Mouse (Mus musculus) CD8-positive naive resting alpha-beta T cell, adult 2 months (primary cell): ENCODE results near the gene Rabgap1l.

Experiments
- DNase-seq, 2 experiments: peaks; one replicate each; pipeline ENCODE4 v3.0.0; 2022; ENCODE audit warnings: low read depth in 2 of 2, low spot score in 2 of 2

The Rabgap1l gene

GRCm38 (mm10) chr1:160253108-160253507 lies 539.9 kb downstream of the Rabgap1l start:
- DNase-seq: no peak

DNA sequence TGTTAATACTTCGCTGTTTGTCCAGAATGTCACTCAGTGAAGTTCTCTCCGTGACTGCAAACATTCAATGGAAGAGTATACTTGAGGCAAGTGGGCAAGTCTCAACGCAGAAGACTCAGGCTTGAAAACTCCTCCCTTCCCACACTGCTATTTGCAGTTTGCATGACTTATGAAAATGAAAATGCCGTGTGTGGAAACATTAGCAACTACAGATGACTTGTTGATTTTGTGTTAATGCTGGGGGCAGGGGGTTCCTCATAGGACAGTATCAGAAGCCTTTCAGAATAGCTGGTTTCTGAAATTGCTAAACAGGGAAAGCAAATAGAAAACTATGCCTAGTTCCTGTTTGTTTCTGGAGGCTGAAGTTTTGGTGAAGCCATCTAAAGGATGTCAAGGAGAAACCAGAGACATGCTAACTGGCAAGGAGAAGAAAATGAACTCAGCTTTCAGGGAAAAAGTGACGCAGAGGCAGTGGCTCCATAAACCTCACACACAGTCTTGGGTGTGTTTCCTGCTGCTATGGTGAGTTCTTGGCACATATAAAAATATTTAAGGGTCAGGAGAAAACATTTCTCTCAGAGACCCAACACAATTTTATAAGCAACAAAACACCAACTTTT lies 541.5 kb downstream of the Rabgap1l start:
- DNase-seq: no peak

DNA sequence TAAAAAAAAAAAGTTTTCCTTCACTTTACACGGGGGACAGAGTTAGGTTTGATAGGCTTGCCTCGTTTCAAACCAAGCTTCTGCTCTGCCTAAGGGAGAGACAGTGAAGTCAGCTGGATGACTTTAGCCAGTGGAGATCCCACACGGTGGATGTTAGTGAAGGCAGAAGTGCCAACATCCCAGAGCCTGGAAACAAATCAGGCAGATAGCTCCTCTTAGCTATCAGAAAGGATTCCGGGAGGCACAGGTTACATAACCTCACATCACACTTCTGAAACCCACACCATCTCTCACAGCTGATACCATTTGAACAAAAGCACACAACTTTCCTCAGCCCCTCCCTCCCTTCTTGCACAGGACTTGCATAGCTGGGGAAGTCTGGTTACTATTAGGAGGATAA lies 542.2 kb downstream of the Rabgap1l start:
- no peak for DNase-seq

GRCm38 (mm10) chr1:160249786-160250185 lies 543.2 kb downstream of the Rabgap1l start:
- no peak for DNase-seq

DNA sequence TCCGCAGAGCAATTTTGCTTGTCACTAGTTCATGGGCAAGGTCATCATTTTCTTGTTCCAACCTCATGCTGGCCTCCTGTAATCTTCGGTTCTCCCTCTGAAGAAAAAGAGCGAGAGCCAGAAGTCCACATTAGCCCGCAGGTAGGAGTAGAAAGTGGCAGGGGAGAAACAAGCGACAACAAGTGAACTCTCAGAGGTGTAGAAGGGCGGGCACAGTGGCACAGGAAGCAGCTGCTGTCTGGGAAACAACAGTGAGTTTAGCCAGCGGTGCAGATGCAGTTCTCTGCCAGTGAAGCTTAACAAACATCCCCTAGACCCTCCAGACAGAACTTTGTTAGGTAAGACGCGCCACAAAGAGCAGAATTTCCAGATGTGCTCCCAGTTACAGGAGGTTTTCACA lies 545.5 kb downstream of the Rabgap1l start:
- DNase-seq: peak; percentile 21 to 44

DNA sequence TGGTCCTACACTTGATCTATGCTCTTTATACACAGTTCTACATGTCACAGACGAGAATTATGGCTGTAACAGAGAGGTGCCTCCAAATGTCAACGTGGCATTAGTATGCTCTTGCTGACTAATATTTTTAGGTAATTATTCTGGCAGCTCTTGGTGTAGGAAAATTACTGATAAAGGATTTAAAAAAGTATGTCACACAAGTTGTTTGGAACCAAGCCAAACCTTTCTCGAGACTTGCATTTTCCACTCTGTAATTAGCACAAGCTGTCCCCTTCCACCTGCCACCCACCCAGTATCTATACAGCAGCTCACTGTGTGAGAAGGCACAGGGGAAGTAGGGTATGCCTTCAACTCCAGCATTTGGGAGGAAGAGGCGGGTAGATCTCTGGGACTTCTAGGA lies 546.2 kb downstream of the Rabgap1l start:
- no peak for DNase-seq

- peak in 1 of 2 experiments; percentile 28 for DNase-seq
These were observed 547.1 kb downstream of the Rabgap1l start for GRCm38 (mm10) chr1:160245954-160246353.

DNA sequence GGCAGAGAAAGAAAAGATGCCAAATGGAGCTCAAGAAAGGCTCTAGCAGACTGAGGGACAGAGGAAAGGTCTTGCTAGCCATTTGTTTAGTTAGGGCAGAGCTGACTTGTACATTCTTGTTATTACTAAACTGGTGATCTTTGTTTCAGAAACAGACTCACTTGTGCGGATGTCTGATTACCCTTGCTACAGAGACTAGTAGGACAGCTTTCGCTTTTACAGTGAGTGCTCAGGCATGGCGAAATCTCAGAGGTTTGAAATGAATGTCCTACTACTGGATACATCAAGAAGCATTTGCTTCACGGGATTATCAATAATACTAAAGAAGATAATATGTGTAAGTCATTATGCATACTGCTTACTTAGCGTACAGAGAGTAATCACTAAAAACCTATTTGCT lies 548.3 kb downstream of the Rabgap1l start:
- DNase-seq: no peak

GRCm38 (mm10) chr1:160240091-160240490 lies 552.9 kb downstream of the Rabgap1l start:
- no peak for DNase-seq

GRCm38 (mm10) chr1:160238852-160239443 lies 554.1 kb downstream of the Rabgap1l start:
- no peak for DNase-seq

- no peak for DNase-seq
These were observed 555.0 kb downstream of the Rabgap1l start for GRCm38 (mm10) chr1:160237981-160238380.

DNA sequence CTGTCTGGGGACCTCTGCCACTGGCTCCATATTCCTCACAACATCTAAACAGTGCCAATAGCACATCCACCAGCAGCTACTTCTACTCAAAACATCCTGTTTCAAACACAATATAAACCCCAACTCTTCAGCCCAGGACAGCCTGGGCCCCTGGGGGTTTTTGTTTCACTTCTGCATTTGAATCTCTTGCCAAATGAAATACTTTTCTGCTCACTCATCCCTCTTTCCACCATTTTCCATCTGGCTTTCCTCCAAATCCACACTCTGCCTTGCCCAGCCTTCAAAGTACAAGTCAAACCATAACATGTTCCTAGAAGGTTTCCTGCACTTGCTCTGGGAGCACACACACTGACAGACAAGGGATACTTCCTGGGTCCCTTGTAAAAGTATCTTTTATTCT lies 559.1 kb downstream of the Rabgap1l start:
- DNase-seq: no peak

- DNase-seq: no peak
These were observed 560.9 kb downstream of the Rabgap1l start for GRCm38 (mm10) chr1:160232113-160232512.

DNA sequence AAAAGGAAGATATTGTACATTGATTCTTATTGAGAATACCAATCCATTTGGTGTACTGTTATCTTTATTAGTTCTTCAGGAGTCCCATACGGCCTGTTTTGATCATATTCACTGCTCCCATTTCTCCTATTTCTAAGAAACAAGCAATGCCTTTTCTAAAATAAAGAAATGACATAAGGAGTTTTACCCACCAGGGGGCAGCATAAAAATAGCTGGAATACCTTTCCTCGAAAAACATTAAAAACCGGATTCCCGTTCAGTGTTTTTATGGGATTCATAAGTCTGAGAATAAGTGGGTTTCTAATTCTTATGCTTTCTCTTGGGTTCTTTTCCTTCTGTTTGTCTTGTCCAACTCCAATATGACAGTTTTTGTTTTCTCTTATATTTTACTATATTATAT lies 562.0 kb downstream of the Rabgap1l start:
- no peak for DNase-seq

- no peak for DNase-seq
These were observed 565.2 kb downstream of the Rabgap1l start for GRCm38 (mm10) chr1:160227850-160228249.

DNA sequence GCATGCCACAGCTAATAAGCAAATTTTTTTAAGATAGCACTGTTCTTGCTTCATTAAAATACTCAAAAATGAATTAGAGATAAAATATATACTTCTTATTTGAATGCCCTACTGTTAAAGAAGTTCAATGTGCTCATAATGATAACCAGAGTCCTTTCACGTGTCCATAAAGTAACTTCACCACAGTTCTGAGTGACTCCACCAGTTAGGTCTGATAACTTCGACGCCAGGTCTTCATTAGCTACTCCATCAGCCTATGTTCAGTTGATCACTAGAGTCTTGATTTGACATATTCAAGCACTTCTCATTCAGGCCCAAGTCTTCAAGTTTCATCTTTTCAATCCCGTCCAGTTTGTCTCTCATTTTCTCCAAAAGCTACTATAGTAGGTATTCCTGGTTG lies 565.8 kb downstream of the Rabgap1l start:
- no peak for DNase-seq

GRCm38 (mm10) chr1:160224093-160224492 lies 568.9 kb downstream of the Rabgap1l start:
- DNase-seq: no peak

DNA sequence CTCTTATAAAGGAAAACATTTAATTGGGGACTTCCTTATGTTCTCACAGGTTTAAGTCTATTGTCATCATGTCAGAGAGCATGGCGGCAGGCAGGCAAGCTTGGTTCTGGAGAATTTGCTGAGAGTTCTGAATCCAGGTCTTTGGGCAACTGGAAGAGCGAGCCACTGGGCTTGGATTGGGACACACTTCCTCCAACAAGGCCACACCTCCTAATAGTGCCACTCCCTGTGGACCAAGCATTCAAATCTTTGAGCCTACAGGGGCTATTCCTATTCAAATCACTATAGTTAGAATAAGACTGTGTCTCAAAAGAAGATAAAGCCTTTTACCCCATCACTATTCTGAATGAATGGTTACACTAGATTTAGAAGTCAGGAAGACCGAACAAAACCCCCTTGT lies 575.1 kb downstream of the Rabgap1l start:
- DNase-seq: no peak

- DNase-seq: no peak
These were observed 578.8 kb downstream of the Rabgap1l start for GRCm38 (mm10) chr1:160214171-160214570.

DNA sequence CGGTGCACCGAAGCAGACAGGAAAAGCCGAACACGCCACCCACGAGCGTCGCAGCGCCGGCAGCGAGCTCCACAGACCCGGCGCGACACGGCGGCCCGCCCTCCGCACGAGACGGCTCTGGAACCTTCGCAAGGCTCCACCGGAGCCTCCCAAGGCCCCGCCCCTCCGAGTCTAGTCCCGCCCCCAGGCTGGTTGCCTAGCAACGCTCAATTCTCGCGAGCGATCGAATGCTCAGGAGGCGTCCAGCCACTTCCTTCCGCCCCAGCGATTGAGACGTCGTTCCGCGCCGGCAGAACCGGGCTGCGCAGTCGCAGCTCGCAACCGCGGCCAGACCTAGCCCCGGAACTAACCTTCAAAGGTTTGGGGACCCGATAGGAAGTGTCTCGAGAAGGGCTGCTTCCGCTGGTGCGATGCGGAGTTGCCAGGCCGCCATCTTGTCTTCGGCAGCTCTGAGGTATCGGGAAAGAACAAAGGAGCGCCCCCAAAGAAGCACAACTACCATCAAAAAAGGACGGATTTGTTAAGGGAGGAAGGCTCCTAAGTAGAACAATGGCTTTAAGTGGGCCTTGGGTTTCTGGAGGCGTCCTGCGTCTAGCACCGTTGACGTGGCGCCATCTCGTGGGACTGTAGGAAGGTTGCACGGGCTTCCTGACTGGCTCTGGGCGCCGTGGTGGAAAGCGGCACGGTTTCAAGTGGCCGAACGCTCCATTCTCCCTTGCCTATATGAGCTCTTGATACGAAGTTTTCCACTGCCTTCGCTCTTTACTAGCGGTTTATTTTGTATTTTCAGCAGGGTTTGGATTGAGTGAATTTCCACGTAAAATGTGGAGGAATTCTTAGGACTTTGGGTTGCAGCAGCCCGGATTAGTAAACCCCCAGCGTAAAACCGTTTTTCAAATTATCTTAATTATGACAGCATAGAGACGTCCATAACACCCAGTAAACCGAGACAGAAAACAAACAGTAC lies 580.0 kb downstream of the Rabgap1l start, which contains the start of gene Cacybp:
Gene Cacybp, minus strand, starts transcription at position 173 of the 967 bp plus-strand sequence.
- peak; percentile 100 for DNase-seq

DNA sequence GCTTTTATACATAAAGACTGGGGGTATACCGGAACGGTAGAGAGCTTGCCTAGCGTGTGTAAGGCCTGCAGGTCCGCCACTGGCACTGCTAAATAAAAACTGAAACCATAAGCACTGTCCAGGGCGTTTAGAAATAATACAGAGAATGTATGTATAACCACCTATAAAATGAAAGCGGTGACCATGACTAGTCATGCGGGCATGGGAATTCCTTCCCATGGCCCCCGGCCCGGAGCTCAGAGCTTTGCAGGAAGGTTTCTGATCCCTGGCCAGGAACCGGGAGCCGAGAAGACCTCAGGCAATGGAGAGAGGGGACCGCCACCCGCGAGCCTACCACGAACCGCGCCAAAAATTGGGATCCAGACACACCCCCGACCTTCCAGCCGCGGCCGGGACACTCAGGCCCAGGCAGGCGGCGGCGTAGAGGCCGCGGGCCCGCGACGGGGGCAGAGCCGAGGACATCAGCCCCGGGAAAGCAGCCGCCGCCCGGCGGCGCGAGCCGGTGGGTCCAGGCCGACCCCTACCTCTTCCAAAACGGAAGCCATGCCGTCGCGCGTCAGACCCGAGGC lies 580.8 kb downstream of the Rabgap1l start:
- DNase-seq: peak in 1 of 2 experiments; percentile 10
